Mouse (Mus musculus): ENCODE measurements around the gene Pklr. TPM values are rescaled to one million over a fixed set of nuclear protein-coding genes. Genes with fewer than 3 reads are reported as not detected.
A peak's percentile ranks its signal among the peaks of the same experiment; 100 is the strongest.

Gene Pklr
- polyA plus RNA-seq, 1 experiment = 14.3 TPM

DNA sequence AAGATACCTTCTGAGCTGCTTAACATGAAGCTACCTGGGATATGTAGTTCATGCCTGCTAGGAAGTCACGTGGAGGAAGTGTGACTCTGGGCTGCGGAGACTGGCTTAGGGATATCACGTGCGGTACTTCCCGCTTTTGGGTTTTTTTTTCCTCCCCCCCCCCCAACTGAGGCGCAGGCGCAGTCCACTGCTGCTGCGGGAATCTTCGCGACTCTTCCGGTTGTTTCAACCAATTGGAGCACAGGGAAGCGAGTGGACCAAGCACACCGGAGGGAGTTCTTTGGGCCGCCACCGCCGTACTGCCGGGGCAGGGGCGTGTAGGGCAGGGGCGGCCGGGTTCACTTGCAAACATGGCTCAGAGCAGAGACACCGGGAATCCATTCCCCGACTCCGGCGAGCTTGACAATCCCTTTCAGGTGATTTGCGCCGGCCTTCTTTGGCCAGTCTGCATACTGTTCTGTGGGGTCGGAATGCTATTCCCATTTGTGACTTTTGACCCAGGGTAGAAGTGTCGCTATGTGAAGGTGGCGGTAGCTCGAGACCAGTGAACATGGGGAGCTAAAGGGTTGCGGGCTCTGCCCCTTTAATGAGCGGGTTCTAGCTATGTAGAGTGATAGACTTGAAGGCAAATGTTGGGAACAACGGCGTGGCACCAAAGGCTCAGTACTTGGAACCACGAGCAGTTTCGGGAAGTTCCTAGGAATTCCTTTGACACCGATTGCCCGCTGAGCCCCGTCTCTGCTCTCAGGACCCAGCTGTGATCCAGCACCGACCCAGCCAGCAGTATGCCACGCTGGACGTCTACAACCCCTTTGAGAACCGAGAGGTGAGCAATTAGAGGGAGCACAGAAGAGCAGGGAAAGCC, 41.5 kb downstream of the Pklr start, which contains the start of gene Scamp3:
TSS of gene Scamp3 (plus strand) at position 232 of the 865 bp plus-strand sequence.
- Histone ChIP-seq H3K4me1 (ENCODE audit: control insufficient read depth, insufficient read depth, low read length) (peaks cover 2% of the 10 kb centered on the region; the same call in 1 of the 2 replicates), H3K27ac (ENCODE audit: control insufficient read depth, insufficient read depth, low read depth, low read length, poor library complexity) (peak within 1 kb of the TSS; percentile 20; the same call in 1 of the 2 replicates), H3K4me3 (replicated peaks; ENCODE audit: control insufficient read depth, low read depth, low read length) (peak within 1 kb of the TSS; percentile 51)
- TF ChIP-seq POLR2A (IDR thresholded peaks at IDR 0.05; ENCODE audit: borderline replicate concordance, control insufficient read depth, low read depth, low read length) (peak; percentile 42; the same call in 1 of the 2 replicates), CTCF (IDR thresholded peaks at IDR 0.05; ENCODE audit: control insufficient read depth, insufficient read depth, low read length) (no peak)
- WGBS = under 1% methylated on average over 43 of the region's 43 CpGs

DNA sequence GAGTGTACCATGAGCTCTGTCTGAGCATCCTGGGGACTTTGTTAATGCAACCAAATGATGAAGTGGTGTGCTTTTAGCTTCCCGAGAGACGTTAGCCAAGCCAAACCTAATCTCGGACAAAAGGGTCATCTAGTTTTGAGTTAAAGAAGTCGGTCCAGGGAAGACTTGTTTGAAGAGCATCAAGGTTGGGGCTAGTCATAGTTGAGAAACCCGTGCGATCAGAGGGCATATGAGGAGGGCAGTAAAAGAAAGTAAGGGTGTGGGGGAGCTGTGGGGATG, 42.1 kb downstream of the Pklr start:
- H3K4me3 ChIP-seq (replicated peaks; ENCODE audit: control insufficient read depth, low read depth, low read length) = peak overlapping the region; percentile 51
- TF ChIP-seq POLR2A (IDR thresholded peaks at IDR 0.05; ENCODE audit: borderline replicate concordance, control insufficient read depth, low read depth, low read length) = no peak
- TF ChIP-seq CTCF (IDR thresholded peaks at IDR 0.05; ENCODE audit: control insufficient read depth, insufficient read depth, low read length) = no peak
- H3K27ac ChIP-seq (ENCODE audit: control insufficient read depth, insufficient read depth, low read depth, low read length, poor library complexity) = no peak overlapping the region
- WGBS = 4% methylated on average over 6 of the region's 6 CpGs
- H3K4me1 ChIP-seq (ENCODE audit: control insufficient read depth, insufficient read depth, low read length) = peaks cover 3% of the 10 kb centered on the region; the same call in 1 of the 2 replicates

DNA sequence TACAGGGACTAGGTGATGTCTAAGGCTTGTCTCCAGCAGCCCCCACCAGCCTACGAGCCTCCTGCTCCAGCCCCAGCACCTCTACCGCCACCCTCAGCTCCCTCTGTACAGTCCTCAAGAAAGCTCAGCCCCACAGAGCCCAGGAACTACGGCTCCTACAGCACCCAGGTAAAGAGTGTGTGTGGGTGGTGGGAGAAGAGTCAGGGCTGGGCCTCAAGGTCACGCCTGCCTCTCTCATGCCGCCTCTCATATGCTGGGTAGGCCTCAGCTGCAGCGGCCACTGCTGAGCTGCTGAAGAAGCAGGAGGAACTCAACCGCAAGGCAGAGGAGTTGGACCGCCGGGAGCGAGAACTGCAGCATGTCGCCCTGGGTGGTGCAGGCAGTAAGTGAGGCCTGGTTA, 43.1 kb downstream of the Pklr start:
- no peak overlapping the region for H3K27ac ChIP-seq (ENCODE audit: control insufficient read depth, insufficient read depth, low read depth, low read length, poor library complexity)
- H3K4me1 ChIP-seq (ENCODE audit: control insufficient read depth, insufficient read depth, low read length) = peaks cover 3% of the 10 kb centered on the region
- WGBS = 85% methylated on average over 11 of the region's 11 CpGs
- no peak for TF ChIP-seq POLR2A (IDR thresholded peaks at IDR 0.05; ENCODE audit: borderline replicate concordance, control insufficient read depth, low read depth, low read length)
- TF ChIP-seq CTCF (IDR thresholded peaks at IDR 0.05; ENCODE audit: control insufficient read depth, insufficient read depth, low read length) = no peak
- no peak overlapping the region for H3K4me3 ChIP-seq (replicated peaks; ENCODE audit: control insufficient read depth, low read depth, low read length)

DNA sequence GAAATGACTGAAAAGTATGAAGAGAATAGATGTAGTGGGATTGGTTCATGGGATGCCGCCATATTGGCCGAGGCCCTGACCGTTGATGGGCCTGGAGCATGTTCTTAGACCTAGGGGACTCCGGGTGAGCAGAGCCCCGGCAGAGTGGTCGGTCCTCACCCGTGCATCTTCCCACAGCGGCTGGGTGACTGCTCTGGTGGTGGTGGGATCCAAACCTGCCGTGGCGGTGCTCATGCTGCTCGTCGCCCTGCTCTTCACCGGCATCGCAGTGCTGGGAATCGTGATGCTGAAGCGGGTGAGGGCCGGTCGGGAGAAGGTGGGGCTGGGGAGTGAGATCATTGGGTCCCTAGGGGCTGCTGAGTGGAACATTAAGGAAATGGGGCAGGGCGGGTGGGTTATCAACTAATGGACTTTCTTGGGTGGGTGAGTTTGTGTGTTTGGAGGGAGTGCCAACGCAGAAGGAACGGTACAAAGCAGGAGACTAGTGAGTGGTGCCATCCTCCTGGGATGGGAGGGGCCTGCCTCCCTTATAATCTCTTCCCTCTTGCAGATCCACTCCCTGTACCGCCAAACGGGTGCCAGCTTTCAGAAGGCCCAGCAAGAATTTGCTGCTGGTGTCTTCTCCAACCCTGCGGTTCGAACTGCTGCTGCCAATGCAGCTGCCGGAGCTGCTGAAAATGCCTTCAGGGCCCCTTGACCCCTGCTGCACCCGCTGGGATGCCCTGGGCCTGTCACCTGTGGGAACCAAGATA, 46.0 kb downstream of the Pklr start:
- H3K4me3 ChIP-seq (replicated peaks; ENCODE audit: control insufficient read depth, low read depth, low read length) = no peak overlapping the region
- no peak for TF ChIP-seq CTCF (IDR thresholded peaks at IDR 0.05; ENCODE audit: control insufficient read depth, insufficient read depth, low read length)
- no peak for TF ChIP-seq POLR2A (IDR thresholded peaks at IDR 0.05; ENCODE audit: borderline replicate concordance, control insufficient read depth, low read depth, low read length)
- peaks cover 3% of the 10 kb centered on the region for H3K4me1 ChIP-seq (ENCODE audit: control insufficient read depth, insufficient read depth, low read length)
- whole genome bisulfite sequencing = 82% methylated on average over 27 of the region's 27 CpGs
- no peak overlapping the region for H3K27ac ChIP-seq (ENCODE audit: control insufficient read depth, insufficient read depth, low read depth, low read length, poor library complexity)

DNA sequence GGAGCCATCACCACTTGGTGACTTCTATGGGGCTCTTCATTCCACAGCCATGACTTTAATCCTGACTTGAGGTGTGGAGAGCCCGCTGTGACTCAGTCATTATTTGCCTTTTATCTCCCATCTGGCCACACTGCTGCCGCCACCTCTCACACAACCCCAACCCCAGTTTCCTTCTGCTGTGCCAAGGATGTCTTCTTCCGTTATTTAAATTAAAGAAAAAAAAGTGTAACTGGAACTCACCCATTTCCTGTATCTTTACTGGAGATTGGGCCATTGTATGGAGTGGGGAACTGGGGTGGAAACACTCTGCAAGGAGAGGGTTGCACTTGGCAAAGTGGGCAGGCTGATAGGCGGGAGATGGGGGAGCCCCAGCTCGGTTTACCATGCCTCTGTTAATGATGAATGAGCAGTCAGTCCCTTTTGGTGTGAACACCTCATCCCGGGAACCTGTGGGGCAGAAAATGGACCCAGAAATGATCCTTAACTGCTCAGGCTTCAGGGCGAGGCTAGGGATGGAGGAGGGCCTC, 46.7 kb downstream of the Pklr start:
- no peak for TF ChIP-seq CTCF (IDR thresholded peaks at IDR 0.05; ENCODE audit: control insufficient read depth, insufficient read depth, low read length)
- Histone ChIP-seq H3K4me3 (replicated peaks; ENCODE audit: control insufficient read depth, low read depth, low read length) (peak overlapping the region; percentile 75), H3K4me1 (ENCODE audit: control insufficient read depth, insufficient read depth, low read length) (peaks cover 5% of the 10 kb centered on the region), H3K27ac (ENCODE audit: control insufficient read depth, insufficient read depth, low read depth, low read length, poor library complexity) (0 out of 2 replicates have a peak overlapping the region, but pooled peaks have one; percentile 30)
- 12% methylated on average over 7 of the region's 7 CpGs for WGBS

DNA sequence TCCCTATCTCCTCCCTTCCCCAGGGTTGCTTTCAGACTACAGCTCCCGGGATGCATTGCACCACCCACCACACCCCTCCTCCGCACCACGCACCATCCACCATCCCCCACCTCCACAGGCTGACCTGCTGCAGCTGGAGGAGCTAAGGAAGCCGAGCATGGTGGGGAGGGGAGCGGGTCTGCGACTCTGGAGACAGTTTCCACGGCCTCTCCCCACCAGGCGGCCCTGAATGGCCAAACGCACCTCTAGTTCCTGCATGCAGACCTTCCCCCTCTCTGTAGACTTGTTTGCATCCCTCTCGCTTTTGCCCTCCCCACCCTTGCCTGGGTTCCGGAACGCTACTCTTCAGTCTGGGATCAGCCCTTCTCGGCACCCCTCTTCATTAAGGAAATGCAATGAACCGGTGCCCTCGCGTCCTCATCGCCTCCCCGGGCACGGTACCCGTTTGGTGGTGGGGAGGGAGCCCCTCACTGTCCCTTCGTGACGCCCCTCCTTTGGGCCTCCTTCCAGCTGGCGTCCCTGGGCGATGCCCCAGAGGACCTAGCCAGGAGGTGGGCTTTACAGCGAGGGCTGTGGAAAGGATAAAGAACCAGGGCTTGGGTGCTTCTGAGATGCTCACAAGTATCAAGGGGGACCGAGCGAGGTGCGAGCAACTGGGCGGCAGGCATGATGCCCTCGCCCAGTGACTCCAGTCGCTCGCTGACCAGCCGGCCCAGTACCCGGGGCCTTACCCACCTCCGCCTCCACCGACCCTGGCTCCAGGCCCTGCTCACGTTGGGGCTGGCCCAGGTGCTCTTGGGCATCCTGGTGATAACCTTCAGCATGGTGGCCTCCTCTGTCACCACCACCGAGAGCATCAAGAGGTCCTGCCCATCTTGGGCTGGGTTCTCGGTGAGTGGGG, 47.4 kb downstream of the Pklr start, which contains the start of gene Fam189b:
TSS of gene Fam189b (plus strand) at position 86 of the 901 bp plus-strand sequence.
- peak within 1 kb of the TSS; percentile 55 for H3K27ac ChIP-seq (ENCODE audit: control insufficient read depth, insufficient read depth, low read depth, low read length, poor library complexity)
- H3K4me1 ChIP-seq (ENCODE audit: control insufficient read depth, insufficient read depth, low read length) = peaks cover 4% of the 10 kb centered on the region
- TF ChIP-seq POLR2A (IDR thresholded peaks at IDR 0.05; ENCODE audit: borderline replicate concordance, control insufficient read depth, low read depth, low read length) (0 out of 2 replicates have a peak, but pooled peaks have one; percentile 63), CTCF (IDR thresholded peaks at IDR 0.05; ENCODE audit: control insufficient read depth, insufficient read depth, low read length) (no peak)
- peak within 1 kb of the TSS; percentile 75 for H3K4me3 ChIP-seq (replicated peaks; ENCODE audit: control insufficient read depth, low read depth, low read length)
- WGBS = 9% methylated on average over 39 of the region's 39 CpGs

DNA sequence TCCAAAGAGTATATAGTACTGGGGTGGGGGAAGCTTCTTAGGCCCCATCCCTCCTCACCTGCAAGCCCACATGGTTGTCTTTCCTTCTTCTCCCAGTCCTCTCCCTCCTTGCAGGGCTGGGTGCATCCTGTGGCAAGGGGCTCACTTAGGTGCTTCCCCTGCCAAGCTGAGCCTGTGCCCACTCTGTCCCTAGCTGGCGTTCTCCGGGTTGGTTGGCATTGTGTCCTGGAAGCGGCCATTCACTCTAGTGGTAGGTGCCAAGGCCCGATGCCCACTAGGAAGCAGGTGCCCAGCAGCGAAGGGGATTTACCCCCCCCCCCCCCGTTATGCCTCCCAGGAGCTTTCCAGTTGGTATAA, 48.0 kb downstream of the Pklr start:
- Histone ChIP-seq H3K4me1 (ENCODE audit: control insufficient read depth, insufficient read depth, low read length) (peaks cover 4% of the 10 kb centered on the region), H3K27ac (ENCODE audit: control insufficient read depth, insufficient read depth, low read depth, low read length, poor library complexity) (no peak overlapping the region), H3K4me3 (replicated peaks; ENCODE audit: control insufficient read depth, low read depth, low read length) (no peak overlapping the region)
- no peak for TF ChIP-seq CTCF (IDR thresholded peaks at IDR 0.05; ENCODE audit: control insufficient read depth, insufficient read depth, low read length)
- TF ChIP-seq POLR2A (IDR thresholded peaks at IDR 0.05; ENCODE audit: borderline replicate concordance, control insufficient read depth, low read depth, low read length) = no peak
- 70% methylated on average over 6 of the region's 6 CpGs for WGBS

Measured in bone marrow, adult 2 months (tissue).